Comparison of ENCODE assay signal across 15 mouse cellular contexts in genomic region chr16:21625784-21626634, GRCm38 (mm10).
DNase-seq lines count a peak whose midpoint lies in the region; ATAC-seq and TF ChIP-seq lines count a peak whose summit lies in the region.
"Had no signal": no experiment of that assay in that cellular context is flagged by ENCODE, and none has a peak within 500 bp of the region (broad histone marks: within the 10 kb centered on the region; RNA-seq: fewer than 3 reads in every experiment).

No protein-coding gene starts in this region.

- peaks cover 27% of the 10 kb centered on the region for H3K4me1 ChIP-seq in forebrain, embryonic 10.5 days
- no peaks in the 10 kb centered on the region for H3K4me1 ChIP-seq in forebrain, postnatal 0 days (ENCODE audit: insufficient read depth)
- H3K4me1 ChIP-seq in hindbrain, embryonic 15.5 days (replicated peaks): peaks cover 27% of the 10 kb centered on the region
- H3K4me1 ChIP-seq: intestine, embryonic 15.5 days; liver, embryonic 13.5 days had no signal

- H3K27ac ChIP-seq in forebrain, embryonic 10.5 days: no peak overlapping the region
- H3K27ac ChIP-seq in forebrain, postnatal 0 days (ENCODE audit: low read depth, low read length): no peak overlapping the region
- H3K27ac ChIP-seq in hindbrain, embryonic 15.5 days (replicated peaks): peak overlapping the region; percentile 65
- H3K27ac ChIP-seq: intestine, embryonic 15.5 days; left cerebral cortex, adult 2 months; liver, embryonic 13.5 days had no signal

- TF ChIP-seq CTCF in forebrain, postnatal 0 days (IDR thresholded peaks at IDR 0.05; ENCODE audit: low read depth): no peak

- H3K27me3 ChIP-seq in forebrain, embryonic 10.5 days (ENCODE audit: poor library complexity, severe bottlenecking): no peaks in the 10 kb centered on the region
- H3K27me3 ChIP-seq in forebrain, postnatal 0 days (ENCODE audit: insufficient read depth, low read length): no peaks in the 10 kb centered on the region
- H3K27me3 ChIP-seq in hindbrain, embryonic 15.5 days: no peaks in the 10 kb centered on the region
- H3K27me3 ChIP-seq: intestine, embryonic 15.5 days; liver, embryonic 13.5 days; megakaryocyte, embryonic 14.5 days had no signal

- no peak overlapping the region for H3K9ac ChIP-seq in forebrain, postnatal 0 days
- H3K9ac ChIP-seq in hindbrain, embryonic 15.5 days: no peak overlapping the region
- H3K9ac ChIP-seq: intestine, embryonic 15.5 days; liver, embryonic 13.5 days had no signal

- ATAC-seq in forebrain, postnatal 0 days: no peak
- ATAC-seq in hindbrain, embryonic 15.5 days (ENCODE audit: low FRiP score, low read depth): peak; percentile 33; the same call in 1 of the 2 replicates
- ATAC-seq in megakaryocyte, adult 5-6 weeks (ENCODE audit: poor library complexity, severe bottlenecking): no peak
- ATAC-seq: intestine, embryonic 15.5 days had no signal

- no peaks in the 10 kb centered on the region for H3K9me3 ChIP-seq in forebrain, embryonic 10.5 days
- no peaks in the 10 kb centered on the region for H3K9me3 ChIP-seq in forebrain, postnatal 0 days (ENCODE audit: low read length)
- no peaks in the 10 kb centered on the region for H3K9me3 ChIP-seq in hindbrain, embryonic 15.5 days
- H3K9me3 ChIP-seq: intestine, embryonic 15.5 days; liver, embryonic 13.5 days had no signal

- no peak overlapping the region for H3K4me2 ChIP-seq in forebrain, postnatal 0 days (ENCODE audit: low read depth)
- no peak overlapping the region for H3K4me2 ChIP-seq in hindbrain, embryonic 15.5 days
- H3K4me2 ChIP-seq: intestine, embryonic 15.5 days; liver, embryonic 13.5 days had no signal

- H3K4me3 ChIP-seq in forebrain, embryonic 10.5 days: no peak overlapping the region
- no peak overlapping the region for H3K4me3 ChIP-seq in forebrain, postnatal 0 days (ENCODE audit: low read depth, low read length)
- H3K4me3 ChIP-seq in hindbrain, embryonic 15.5 days: no peak overlapping the region
- H3K4me3 ChIP-seq: intestine, embryonic 15.5 days; left cerebral cortex, adult 2 months; liver, embryonic 13.5 days; megakaryocyte, embryonic 14.5 days had no signal

- WGBS in forebrain, embryonic 10.5 days: 79% methylated on average over 6 of the region's 6 CpGs
- WGBS in forebrain, postnatal 0 days: 58% methylated on average over 6 of the region's 6 CpGs
- WGBS in hindbrain, embryonic 15.5 days: 63% methylated on average over 6 of the region's 6 CpGs

- DNase-seq in forebrain, embryonic 10.5 days (ENCODE audit: extremely low spot score, low spot score): peak; percentile 13
- DNase-seq in forebrain, postnatal 0 days: no peak
- DNase-seq in A20 (ENCODE audit: low read depth, low spot score): peak; percentile 93
- DNase-seq in cerebellum, postnatal 10 days: peak; percentile 72 to 80
- no peak for DNase-seq in layer of hippocampus, adult 11-12 months (ENCODE audit: low spot score)
- DNase-seq in frontal cortex, adult 2 months (ENCODE audit: extremely low spot score in 1 of 2, low spot score in 1 of 2): no peak
- DNase-seq: adrenal gland, postnatal 36 days; embryo, embryonic 11 days; liver, embryonic 13.5 days; thymus, postnatal 25 days had no signal

- H3K36me3 ChIP-seq in forebrain, embryonic 10.5 days (replicated peaks): no peaks in the 10 kb centered on the region
- H3K36me3 ChIP-seq in forebrain, postnatal 0 days (ENCODE audit: insufficient read depth): no peaks in the 10 kb centered on the region
- H3K36me3 ChIP-seq in hindbrain, embryonic 15.5 days: no peaks in the 10 kb centered on the region
- H3K36me3 ChIP-seq: intestine, embryonic 15.5 days; liver, embryonic 13.5 days had no signal

Comparison
In these comparisons a context has a peak if more than half of its experiments do, and no peak if none do; other contexts are left out.
1. DNase-seq: peak in forebrain, embryonic 10.5 days (single experiment), A20 (single experiment) and cerebellum, postnatal 10 days (2 of 2); none in forebrain, postnatal 0 days (single experiment), layer of hippocampus, adult 11-12 months (single experiment) and frontal cortex, adult 2 months (0 of 2).